Mouse (Mus musculus): ENCODE data around the gene Rep15. TPM values are rescaled to one million over a fixed set of nuclear protein-coding genes. Genes with fewer than 3 reads are reported as not detected.
A peak's percentile ranks its signal among the peaks of the same experiment; 100 is the strongest.

Gene Rep15
- polyA plus RNA-seq (2014; fragmentation: Nextera tagmentation; extraction: Ambion mirVana), result 1.1 and 1.3 TPM in 2 replicates

- ATAC-seq (replicated peaks; ENCODE audit: insufficient number of reproducible peaks, low FRiP score, low TSS enrichment), result no peak
- Histone ChIP-seq H3K36me3 (ENCODE audit: control insufficient read depth, insufficient read depth, low read length) (peaks cover 12% of the 10 kb centered on the region), H3K4me1 (ENCODE audit: control insufficient read depth, insufficient read depth, low read length) (no peaks in the 10 kb centered on the region), H3K27ac (ENCODE audit: low read depth, low read length) (no peak within 1 kb of the TSS), H3K4me3 (ENCODE audit: low read depth, low read length) (no peak within 1 kb of the TSS), H3K4me2 (no peak within 1 kb of the TSS), H3K9ac (ENCODE audit: low read depth, low read length) (no peak within 1 kb of the TSS), H3K9me3 (replicated peaks; ENCODE audit: control insufficient read depth, low read length) (no peaks in the 10 kb centered on the region), H3K27me3 (ENCODE audit: control insufficient read depth, insufficient read depth, low read length) (no peaks in the 10 kb centered on the region)
- 50% methylated on average over 13 of the region's 13 CpGs for WGBS (ENCODE audit: insufficient replicate concordance)
Observed at GRCm38 (mm10) chr6:147032303-147032925, at the start of gene Rep15. Gene Rep15 (plus strand): TSS chr6:147032584.

GRCm38 (mm10) chr6:146984569-146984968 lies 47.8 kb upstream of the Rep15 start:
- Histone ChIP-seq H3K9me3 (replicated peaks; ENCODE audit: control insufficient read depth, low read length) (no peaks in the 10 kb centered on the region), H3K4me2 (no peak overlapping the region), H3K9ac (ENCODE audit: low read depth, low read length) (no peak overlapping the region), H3K4me1 (ENCODE audit: control insufficient read depth, insufficient read depth, low read length) (peaks cover 29% of the 10 kb centered on the region), H3K4me3 (ENCODE audit: low read depth, low read length) (no peak overlapping the region), H3K27ac (ENCODE audit: low read depth, low read length) (peak overlapping the region; percentile 13; the same call in 1 of the 2 replicates), H3K27me3 (ENCODE audit: control insufficient read depth, insufficient read depth, low read length) (no peaks in the 10 kb centered on the region), H3K36me3 (ENCODE audit: control insufficient read depth, insufficient read depth, low read length) (no peaks in the 10 kb centered on the region; the same call in 1 of the 2 replicates)
- peak; percentile 68; the same call in 1 of the 2 replicates for ATAC-seq (replicated peaks; ENCODE audit: insufficient number of reproducible peaks, low FRiP score, low TSS enrichment)
- WGBS (ENCODE audit: insufficient replicate concordance), result 33% methylated on average over 3 of the region's 3 CpGs

GRCm38 (mm10) chr6:146994236-146994635 lies 38.1 kb upstream of the Rep15 start:
- no peak for ATAC-seq (replicated peaks; ENCODE audit: insufficient number of reproducible peaks, low FRiP score, low TSS enrichment)
- H3K9me3 ChIP-seq (replicated peaks; ENCODE audit: control insufficient read depth, low read length), result no peaks in the 10 kb centered on the region
- peaks cover 8% of the 10 kb centered on the region for H3K36me3 ChIP-seq (ENCODE audit: control insufficient read depth, insufficient read depth, low read length)
- H3K4me1 ChIP-seq (ENCODE audit: control insufficient read depth, insufficient read depth, low read length), result peaks cover 12% of the 10 kb centered on the region
- no peak overlapping the region for H3K4me2 ChIP-seq
- 40% methylated on average over 5 of the region's 5 CpGs for WGBS (ENCODE audit: insufficient replicate concordance)
- H3K27ac ChIP-seq (ENCODE audit: low read depth, low read length), result no peak overlapping the region
- H3K27me3 ChIP-seq (ENCODE audit: control insufficient read depth, insufficient read depth, low read length), result no peaks in the 10 kb centered on the region
- H3K9ac ChIP-seq (ENCODE audit: low read depth, low read length), result no peak overlapping the region
- H3K4me3 ChIP-seq (ENCODE audit: low read depth, low read length), result no peak overlapping the region

GRCm38 (mm10) chr6:146995391-146995790 lies 37.0 kb upstream of the Rep15 start:
- Histone ChIP-seq H3K27ac (ENCODE audit: low read depth, low read length) (no peak overlapping the region), H3K4me2 (no peak overlapping the region), H3K9me3 (replicated peaks; ENCODE audit: control insufficient read depth, low read length) (no peaks in the 10 kb centered on the region), H3K4me1 (ENCODE audit: control insufficient read depth, insufficient read depth, low read length) (peaks cover 12% of the 10 kb centered on the region), H3K27me3 (ENCODE audit: control insufficient read depth, insufficient read depth, low read length) (no peaks in the 10 kb centered on the region), H3K4me3 (ENCODE audit: low read depth, low read length) (no peak overlapping the region), H3K9ac (ENCODE audit: low read depth, low read length) (no peak overlapping the region), H3K36me3 (ENCODE audit: control insufficient read depth, insufficient read depth, low read length) (peaks cover 11% of the 10 kb centered on the region)
- no peak for ATAC-seq (replicated peaks; ENCODE audit: insufficient number of reproducible peaks, low FRiP score, low TSS enrichment)
- WGBS (ENCODE audit: insufficient replicate concordance), result 68% methylated on average over 2 of the region's 2 CpGs

GRCm38 (mm10) chr6:146995878-146996277 lies 36.5 kb upstream of the Rep15 start:
- no peak overlapping the region for H3K9ac ChIP-seq (ENCODE audit: low read depth, low read length)
- peaks cover 11% of the 10 kb centered on the region for H3K36me3 ChIP-seq (ENCODE audit: control insufficient read depth, insufficient read depth, low read length)
- H3K27me3 ChIP-seq (ENCODE audit: control insufficient read depth, insufficient read depth, low read length), result no peaks in the 10 kb centered on the region
- no peak overlapping the region for H3K27ac ChIP-seq (ENCODE audit: low read depth, low read length)
- H3K9me3 ChIP-seq (replicated peaks; ENCODE audit: control insufficient read depth, low read length), result no peaks in the 10 kb centered on the region
- no peak overlapping the region for H3K4me3 ChIP-seq (ENCODE audit: low read depth, low read length)
- no peak for ATAC-seq (replicated peaks; ENCODE audit: insufficient number of reproducible peaks, low FRiP score, low TSS enrichment)
- peaks cover 12% of the 10 kb centered on the region for H3K4me1 ChIP-seq (ENCODE audit: control insufficient read depth, insufficient read depth, low read length)
- H3K4me2 ChIP-seq, result no peak overlapping the region
- WGBS (ENCODE audit: insufficient replicate concordance), result 84% methylated on average over 6 of the region's 6 CpGs

GRCm38 (mm10) chr6:146997006-146997405 lies 35.4 kb upstream of the Rep15 start:
- no peaks in the 10 kb centered on the region for H3K27me3 ChIP-seq (ENCODE audit: control insufficient read depth, insufficient read depth, low read length)

GRCm38 (mm10) chr6:146998710-146999109 lies 33.7 kb upstream of the Rep15 start:
- WGBS (ENCODE audit: insufficient replicate concordance), result 83% methylated on average over 4 of the region's 4 CpGs
- Histone ChIP-seq H3K9me3 (replicated peaks; ENCODE audit: control insufficient read depth, low read length) (no peaks in the 10 kb centered on the region), H3K9ac (ENCODE audit: low read depth, low read length) (no peak overlapping the region), H3K36me3 (ENCODE audit: control insufficient read depth, insufficient read depth, low read length) (peaks cover 11% of the 10 kb centered on the region), H3K4me3 (ENCODE audit: low read depth, low read length) (no peak overlapping the region), H3K4me1 (ENCODE audit: control insufficient read depth, insufficient read depth, low read length) (no peaks in the 10 kb centered on the region), H3K4me2 (no peak overlapping the region), H3K27me3 (ENCODE audit: control insufficient read depth, insufficient read depth, low read length) (no peaks in the 10 kb centered on the region), H3K27ac (ENCODE audit: low read depth, low read length) (no peak overlapping the region)
- no peak for ATAC-seq (replicated peaks; ENCODE audit: insufficient number of reproducible peaks, low FRiP score, low TSS enrichment)

More at GRCm38 (mm10) chr6:146997006-146997405, 35.4 kb upstream of the Rep15 start:
- Histone ChIP-seq H3K27ac (ENCODE audit: low read depth, low read length) (no peak overlapping the region), H3K36me3 (ENCODE audit: control insufficient read depth, insufficient read depth, low read length) (peaks cover 11% of the 10 kb centered on the region), H3K9ac (ENCODE audit: low read depth, low read length) (no peak overlapping the region), H3K9me3 (replicated peaks; ENCODE audit: control insufficient read depth, low read length) (no peaks in the 10 kb centered on the region), H3K4me2 (no peak overlapping the region), H3K4me1 (ENCODE audit: control insufficient read depth, insufficient read depth, low read length) (peaks cover 10% of the 10 kb centered on the region), H3K4me3 (ENCODE audit: low read depth, low read length) (no peak overlapping the region)
- WGBS (ENCODE audit: insufficient replicate concordance), result 61% methylated on average over 6 of the region's 6 CpGs
- ATAC-seq (replicated peaks; ENCODE audit: insufficient number of reproducible peaks, low FRiP score, low TSS enrichment), result no peak

- no peak overlapping the region for H3K4me3 ChIP-seq (ENCODE audit: low read depth, low read length)
- no peaks in the 10 kb centered on the region for H3K4me1 ChIP-seq (ENCODE audit: control insufficient read depth, insufficient read depth, low read length)
- H3K9me3 ChIP-seq (replicated peaks; ENCODE audit: control insufficient read depth, low read length), result no peaks in the 10 kb centered on the region
- H3K36me3 ChIP-seq (ENCODE audit: control insufficient read depth, insufficient read depth, low read length), result peaks cover 13% of the 10 kb centered on the region
- no peak overlapping the region for H3K9ac ChIP-seq (ENCODE audit: low read depth, low read length)
- no peaks in the 10 kb centered on the region for H3K27me3 ChIP-seq (ENCODE audit: control insufficient read depth, insufficient read depth, low read length)
- 82% methylated on average over 9 of the region's 9 CpGs for WGBS (ENCODE audit: insufficient replicate concordance)
- H3K4me2 ChIP-seq, result no peak overlapping the region
- no peak overlapping the region for H3K27ac ChIP-seq (ENCODE audit: low read depth, low read length)
- no peak for ATAC-seq (replicated peaks; ENCODE audit: insufficient number of reproducible peaks, low FRiP score, low TSS enrichment)
Observed at GRCm38 (mm10) chr6:146999302-146999701, 33.1 kb upstream of the Rep15 start.

GRCm38 (mm10) chr6:146999755-147000154 lies 32.6 kb upstream of the Rep15 start:
- H3K4me1 ChIP-seq (ENCODE audit: control insufficient read depth, insufficient read depth, low read length), result no peaks in the 10 kb centered on the region
- no peak overlapping the region for H3K9ac ChIP-seq (ENCODE audit: low read depth, low read length)
- no peak overlapping the region for H3K4me3 ChIP-seq (ENCODE audit: low read depth, low read length)
- H3K36me3 ChIP-seq (ENCODE audit: control insufficient read depth, insufficient read depth, low read length), result peaks cover 13% of the 10 kb centered on the region
- 76% methylated on average over 2 of the region's 2 CpGs for WGBS (ENCODE audit: insufficient replicate concordance)
- H3K9me3 ChIP-seq (replicated peaks; ENCODE audit: control insufficient read depth, low read length), result no peaks in the 10 kb centered on the region
- no peaks in the 10 kb centered on the region for H3K27me3 ChIP-seq (ENCODE audit: control insufficient read depth, insufficient read depth, low read length)
- H3K4me2 ChIP-seq, result no peak overlapping the region
- ATAC-seq (replicated peaks; ENCODE audit: insufficient number of reproducible peaks, low FRiP score, low TSS enrichment), result no peak
- H3K27ac ChIP-seq (ENCODE audit: low read depth, low read length), result no peak overlapping the region

Measured in heart, embryonic 11.5 days (tissue).